Mouse (Mus musculus) heart, postnatal 10 days (tissue): ENCODE data around the gene Acap3. TPM values are rescaled to one million over a fixed set of nuclear protein-coding genes. Genes with fewer than 3 reads are reported as not detected.

Experiments
- DNase-seq, 2 experiments: peaks; one replicate each; pipeline ENCODE4 v3.0.0; 2021
- intact Hi-C: fragments of 180-260 bp; cut with DNase I; formaldehyde crosslinking; loops from one replicate; pipeline ENCODE4 v1.15.1; 2025
- microRNA-seq, 2 experiments: library from miRNA; unstranded; fragments of <30 nt; microRNA quantifications; one replicate each; pipeline ENCODE4 v1.2.0; 2022
- total RNA-seq, 2 experiments: library from RNA; stranded (reverse); gene quantifications; 2 replicates each; pipeline ENCODE4 v1.2.3; 2021

The Acap3 gene
- total RNA-seq, 2 experiments from 2014 or later = 20.3 to 21.7 TPM

DNA sequence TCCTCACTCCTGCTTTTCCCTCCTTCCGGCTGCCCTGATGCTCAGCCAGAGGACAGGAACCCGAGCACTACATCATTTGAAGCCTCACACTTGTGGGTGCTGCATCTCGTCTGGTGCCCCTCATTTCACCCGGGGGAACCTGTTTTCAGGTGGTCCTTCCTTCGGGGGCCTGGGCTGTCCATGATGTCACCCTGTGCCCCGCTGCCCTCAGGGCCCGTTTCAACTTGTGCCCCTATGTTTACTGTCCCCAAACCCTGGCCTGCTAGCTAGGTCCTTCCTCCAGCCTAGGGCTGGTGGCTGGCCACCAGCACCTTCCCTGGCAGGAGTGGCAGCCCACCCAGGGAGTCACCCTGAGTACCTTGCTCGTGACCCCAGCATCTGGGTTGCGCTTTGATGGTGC, 14.5 kb downstream of the Acap3 start:
- DNase-seq = peak in 1 of 2 experiments; percentile 0
- intact Hi-C loops = no loop called here

DNA sequence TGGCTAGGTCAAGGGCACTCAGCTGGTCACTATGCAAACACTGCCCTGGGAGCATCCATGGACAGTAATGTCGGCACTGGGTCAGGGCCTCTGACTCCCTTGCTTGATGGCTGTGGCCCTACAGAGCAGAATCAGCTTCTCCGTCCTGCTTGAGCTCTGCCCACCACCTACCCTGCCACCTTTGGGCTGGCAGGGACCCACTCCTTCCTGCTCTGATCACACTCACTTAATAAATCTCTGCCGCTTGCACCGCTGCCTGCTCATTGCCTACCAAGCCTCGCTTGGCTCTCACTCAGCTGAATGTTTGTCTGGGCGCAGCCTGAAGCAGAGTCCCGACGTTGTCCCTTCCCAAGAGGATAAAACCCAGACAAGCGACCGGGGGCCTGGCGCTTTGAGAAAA, 15.4 kb downstream of the Acap3 start:
- DNase-seq = peak in 1 of 2 experiments; percentile 0

DNA sequence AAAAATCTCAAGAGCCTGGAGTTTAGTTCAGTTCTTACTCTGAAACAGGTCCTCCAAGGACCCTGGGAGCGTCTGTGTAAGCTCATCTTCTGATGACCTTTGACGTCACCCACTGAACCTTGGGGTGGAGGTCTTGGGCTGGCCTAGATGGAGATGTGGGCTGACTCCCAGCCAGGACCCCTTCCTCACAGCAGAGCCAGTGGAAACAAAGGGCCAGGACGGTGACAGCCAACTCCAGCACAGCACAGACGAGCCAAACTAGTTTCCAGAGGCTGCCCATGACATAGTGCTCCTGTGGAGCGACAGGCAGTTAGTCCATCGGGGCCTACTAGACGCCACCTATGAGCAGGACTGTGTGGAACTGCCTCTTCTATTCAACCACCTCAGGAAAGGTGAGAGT, 16.7 kb downstream of the Acap3 start:
- peak; percentile 2 to 3 for DNase-seq
- intact Hi-C loops = no loop called here

More for the DNA sequence above, 15.4 kb downstream of the Acap3 start:
- intact Hi-C loops = no loop called here

DNA sequence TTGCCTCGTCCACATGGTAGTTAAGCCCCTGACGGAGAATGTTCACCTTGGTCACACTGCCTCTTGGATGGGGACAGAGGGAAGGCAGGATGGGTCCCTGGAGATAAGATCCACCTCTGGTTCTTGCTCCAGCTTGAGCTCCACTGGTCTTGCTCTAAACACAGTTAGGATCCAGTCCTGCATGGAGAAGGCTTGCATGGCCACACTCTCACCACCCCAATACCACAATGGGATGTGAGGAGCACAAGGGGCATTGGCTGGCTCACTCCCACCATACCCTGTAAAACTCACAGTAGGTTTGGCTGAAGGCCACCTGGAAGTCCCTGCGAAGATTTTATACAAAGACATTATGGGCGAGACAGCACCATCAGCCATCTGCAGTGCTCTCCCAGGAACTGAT, 17.1 kb downstream of the Acap3 start:
- intact Hi-C loops = no loop called here
- peak in 1 of 2 experiments; percentile 0 for DNase-seq

DNA sequence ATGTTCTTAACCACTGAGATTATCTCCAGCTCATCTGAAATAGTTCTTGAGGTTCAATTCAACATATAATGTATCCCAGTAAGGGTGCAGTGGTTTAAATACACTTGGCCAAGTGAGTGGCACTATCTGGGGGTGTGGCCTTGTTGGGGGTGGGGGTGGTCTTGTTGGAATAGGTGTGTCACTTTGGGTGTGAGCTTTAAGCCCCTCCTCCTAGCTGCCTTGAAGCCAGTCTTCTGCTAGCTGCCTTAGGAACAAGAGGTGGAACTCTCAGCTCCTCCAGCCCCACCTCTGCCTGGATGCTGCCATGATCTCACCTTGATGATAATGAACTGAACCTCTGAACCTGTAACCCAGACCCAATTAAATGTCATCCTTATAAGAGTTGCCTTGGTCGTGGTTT, 40.4 kb downstream of the Acap3 start:
- intact Hi-C loops = no loop called here
- DNase-seq = no peak

- intact Hi-C loops = loop anchor here (1.0 to 5.0 kb wide), 3 partner anchors 50 to 111 kb away; partner anchors contain the start of genes Aurkaip1, Cptp and Ints11
- peak; percentile 64 to 72 for DNase-seq
Measured at GRCm38 (mm10) chr4:155943049-155943452, 51.4 kb downstream of the Acap3 start.

DNA sequence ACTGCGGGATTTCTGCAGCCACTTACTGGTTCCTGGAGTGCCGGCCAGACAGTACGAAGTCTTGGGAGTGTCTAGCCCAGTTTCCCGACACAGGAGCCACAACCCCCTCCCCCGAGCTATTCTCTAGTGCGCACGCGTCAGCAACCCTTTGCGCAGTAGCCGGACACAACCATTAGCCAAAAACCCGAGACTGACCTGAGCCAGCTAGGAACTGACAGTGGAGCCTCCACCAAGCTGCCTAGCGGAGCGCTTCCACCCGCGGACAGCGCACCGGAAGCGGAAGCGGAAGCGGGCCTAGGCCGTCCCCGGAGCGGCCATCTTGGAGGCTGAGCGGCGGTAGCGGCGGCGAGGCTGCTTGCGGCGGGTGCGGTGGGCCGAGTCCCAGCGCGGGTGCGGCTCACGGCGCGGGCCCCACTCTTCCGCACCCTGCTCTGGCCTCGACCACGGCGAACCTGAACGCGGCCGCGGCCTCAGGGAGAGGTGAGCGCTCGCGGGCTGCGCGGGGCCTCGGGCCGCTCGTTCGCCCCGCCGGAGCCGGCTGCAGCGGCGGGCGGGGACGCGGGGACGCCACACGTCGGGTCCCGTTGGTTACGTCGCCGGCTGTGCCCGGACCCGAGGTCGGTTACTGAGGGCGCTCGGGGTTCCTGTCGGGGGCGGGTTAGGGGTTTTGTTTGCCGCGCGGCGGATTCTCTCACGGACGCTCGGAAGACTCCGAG, 52.1 kb downstream of the Acap3 start, which contains the start of gene Ube2j2:
Gene Ube2j2 (plus strand): TSS at position 298 of the 716 bp plus-strand sequence.
- intact Hi-C loops = loop anchor here (1.0 to 5.0 kb wide), 3 partner anchors 51 to 111 kb away; partner anchors contain the start of genes Aurkaip1, Cptp and Ints11
- peak; percentile 99 for DNase-seq

DNA sequence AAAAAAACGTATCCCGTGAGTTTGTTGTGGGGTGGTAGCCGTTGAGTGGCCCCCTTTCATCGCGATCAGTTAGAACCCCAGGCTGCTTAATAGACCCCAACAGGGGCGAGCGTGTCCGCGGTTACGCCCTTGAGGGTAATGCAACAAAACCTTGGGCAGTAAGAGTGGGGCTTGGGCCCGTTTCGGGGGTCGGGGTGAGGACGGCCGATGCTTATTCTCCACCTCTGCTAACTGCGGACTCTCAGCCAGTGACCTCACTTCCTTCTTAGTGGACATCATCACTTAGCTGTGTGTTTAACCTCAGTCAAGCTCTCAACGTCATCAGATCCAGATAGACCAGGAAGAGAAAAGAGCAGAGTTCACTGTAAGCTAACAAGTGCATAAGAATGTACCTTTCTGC, 52.6 kb downstream of the Acap3 start:
- intact Hi-C loops = loop anchor here (5.0 kb wide), 1 partner anchor 112 kb away; the partner anchor contains the start of gene Aurkaip1
- no peak for DNase-seq

DNA sequence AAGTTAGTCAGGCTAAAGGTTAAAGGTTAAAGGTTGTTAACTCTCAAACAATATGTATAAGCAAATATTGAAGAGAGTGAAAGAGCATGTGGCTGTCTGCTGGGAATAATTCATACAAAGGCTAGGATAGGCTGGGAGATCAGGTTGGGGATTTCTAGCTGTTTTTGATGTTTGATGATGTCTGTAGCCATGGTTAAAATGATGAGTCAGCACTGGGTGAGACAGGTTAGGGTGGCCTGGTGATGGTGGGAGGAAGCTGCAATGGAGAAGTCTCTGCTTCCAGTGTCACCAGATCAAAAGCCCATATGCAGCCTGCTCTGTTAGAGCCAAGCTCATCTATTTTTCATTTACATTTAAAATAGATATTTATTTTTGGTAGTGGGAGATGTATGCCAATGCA, 55.5 kb downstream of the Acap3 start:
- no peak for DNase-seq
- intact Hi-C loops = no loop called here

DNA sequence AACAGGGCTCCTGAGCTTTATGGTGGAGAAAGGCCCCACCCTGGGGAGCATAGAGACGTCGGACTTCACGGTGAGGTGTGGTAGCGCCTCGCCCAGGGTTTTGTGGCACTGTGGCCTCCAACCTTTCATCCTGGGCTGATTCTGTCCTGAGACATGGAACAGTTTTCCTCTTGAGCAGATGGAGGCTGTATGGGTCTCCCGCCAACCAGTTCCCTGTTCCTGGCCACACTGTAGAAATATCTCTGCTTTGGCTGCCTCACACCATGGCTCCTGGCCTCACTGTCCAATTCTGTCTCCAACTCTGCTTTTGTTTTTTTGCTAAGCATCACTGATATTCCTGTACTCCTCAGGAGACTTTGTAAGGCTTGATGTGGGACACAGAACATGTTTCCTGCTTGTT, 63.9 kb downstream of the Acap3 start:
- intact Hi-C loops = no loop called here
- DNase-seq = no peak

Small RNA genes within 50 kb of the gene (microRNA-seq; reads per million reads assigned to microRNA genes)
- gene Gm22991 = 0 reads per million in 2 experiments

Other genes with a start within 250 kb of the Acap3 start
- gene Gm10563, start 246.4 kb upstream of the Acap3 start, total RNA-seq = not detected
- gene Mmp23, start 238.4 kb upstream of the Acap3 start, total RNA-seq = 10 to 100 TPM; 24.9 to 25.9 TPM
- 10 to 100 TPM; 21.9 to 22.5 TPM for gene Mib2, start 222.6 kb upstream of the Acap3 start, total RNA-seq
- 1 to 10 TPM; 2.9 to 4.3 TPM for gene Fndc10, start 197.5 kb upstream of the Acap3 start, total RNA-seq
- 10 to 100 TPM; 58.3 to 59.2 TPM for gene Ssu72, start 187.0 kb upstream of the Acap3 start, total RNA-seq
- gene Tmem240, start 157.0 kb upstream of the Acap3 start, total RNA-seq = under 1 TPM; 0.47 to 0.69 TPM
- 10 to 100 TPM; 67.1 to 73.1 TPM for gene Atad3a, start 130.7 kb upstream of the Acap3 start, total RNA-seq
- 10 to 100 TPM; 14.0 to 15.8 TPM for gene Vwa1, start 117.1 kb upstream of the Acap3 start, total RNA-seq
- 1 to 10 TPM; 2.0 to 2.3 TPM for gene Tmem88b, start 105.9 kb upstream of the Acap3 start, total RNA-seq
- not detected for gene Ankrd65, start 101.4 kb upstream of the Acap3 start, total RNA-seq
- gene Mrpl20, start 88.9 kb upstream of the Acap3 start, total RNA-seq = 10 to 100 TPM; 77.2 to 83.5 TPM
- 10 to 100 TPM; 49.9 to 50.6 TPM for gene Ccnl2, start 79.3 kb upstream of the Acap3 start, total RNA-seq
- gene Aurkaip1, start 60.5 kb upstream of the Acap3 start, total RNA-seq = 10 to 100 TPM; 84.8 to 91.3 TPM
- gene Mxra8, start 52.1 kb upstream of the Acap3 start, total RNA-seq = 10 to 100 TPM; 66.0 to 66.1 TPM
- 10 to 100 TPM; 35.3 to 36.0 TPM for gene Dvl1, start 44.4 kb upstream of the Acap3 start, total RNA-seq
- gene Tas1r3, start 28.5 kb upstream of the Acap3 start, total RNA-seq = under 1 TPM; 0.20 to 0.34 TPM
- gene Cptp, start 22.4 kb upstream of the Acap3 start, total RNA-seq = 10 to 100 TPM in 1 of 2 experiments, 1 to 10 TPM in 1; 7.9 to 10.6 TPM
- gene Ints11, start 22.3 kb upstream of the Acap3 start, total RNA-seq = 10 to 100 TPM; 16.6 to 20.9 TPM
- 10 to 100 TPM; 18.1 to 19.1 TPM for gene Pusl1, start within 50 bp of the Acap3 start, total RNA-seq
- gene Ube2j2, start 52.0 kb downstream of the Acap3 start, total RNA-seq = 10 to 100 TPM; 62.4 to 66.9 TPM
- 10 to 100 TPM; 17.8 to 24.8 TPM for gene C1qtnf12, start 70.5 kb downstream of the Acap3 start, total RNA-seq
- gene B3galt6, start 100.8 kb downstream of the Acap3 start, total RNA-seq = 1 to 10 TPM; 3.4 to 3.7 TPM
- gene Sdf4, start 101.0 kb downstream of the Acap3 start, total RNA-seq = 100 to 1,000 TPM; 105 to 108 TPM
- gene Tnfrsf4, start 122.0 kb downstream of the Acap3 start, total RNA-seq = under 1 TPM; 0.62 to 0.93 TPM
- gene Tnfrsf18, start 134.3 kb downstream of the Acap3 start, total RNA-seq = under 1 TPM in 1 of 2 experiments, not detected in 1; 0.29 TPM
- gene Ttll10, start 167.6 kb downstream of the Acap3 start, total RNA-seq = not detected
- 1 to 10 TPM; 5.6 to 6.1 TPM for gene 9430015G10Rik, start 218.2 kb downstream of the Acap3 start, total RNA-seq
- gene Rnf223, start 238.7 kb downstream of the Acap3 start, total RNA-seq = not detected